Mouse (Mus musculus): ENCODE data around the gene Gm10518. TPM values are rescaled to one million over a fixed set of nuclear protein-coding genes. Genes with fewer than 3 reads are reported as not detected.
A peak's percentile ranks its signal among the peaks of the same experiment; 100 is the strongest.

Gm10518 gene
- polyA plus RNA-seq, 1 experiment, result not detected

- no peak overlapping the region for H3K27ac ChIP-seq (ENCODE audit: insufficient read depth, low read depth, low read length)
- peaks cover 2% of the 10 kb centered on the region for H3K4me1 ChIP-seq (ENCODE audit: control insufficient read depth, insufficient read depth, low read length)
- H3K4me3 ChIP-seq (ENCODE audit: insufficient read depth, low read length), result no peak overlapping the region
- TF ChIP-seq CTCF (IDR thresholded peaks at IDR 0.05; ENCODE audit: low read depth, low read length) (peak; percentile 70), POLR2A (IDR thresholded peaks at IDR 0.05; ENCODE audit: borderline replicate concordance, low read depth, low read length) (no peak)
These were observed 44.7 kb downstream of the Gm10518 start for GRCm38 (mm10) chr1:179847759-179848389.

GRCm38 (mm10) chr1:179853421-179853820 lies 50.2 kb downstream of the Gm10518 start:
- no peaks in the 10 kb centered on the region for H3K4me1 ChIP-seq (ENCODE audit: control insufficient read depth, insufficient read depth, low read length)
- peak; percentile 52 for TF ChIP-seq CTCF (IDR thresholded peaks at IDR 0.05; ENCODE audit: low read depth, low read length)
- no peak for TF ChIP-seq POLR2A (IDR thresholded peaks at IDR 0.05; ENCODE audit: borderline replicate concordance, low read depth, low read length)
- no peak overlapping the region for H3K4me3 ChIP-seq (ENCODE audit: insufficient read depth, low read length)
- H3K27ac ChIP-seq (ENCODE audit: insufficient read depth, low read depth, low read length), result no peak overlapping the region

Other genes starting within 250 kb of the Gm10518 start
- gene Sccpdh, start 135.2 kb upstream of the Gm10518 start, polyA plus RNA-seq (2012; ENCODE audit: insufficient read depth, insufficient read length, missing spikeins), result 5.5 and 6.8 TPM in 2 replicates
- not detected in 2 replicates for gene Kif28, start 58.1 kb upstream of the Gm10518 start, polyA plus RNA-seq (2012; ENCODE audit: insufficient read depth, insufficient read length, missing spikeins)
- gene Ahctf1, start 304 bp downstream of the Gm10518 start, polyA plus RNA-seq (2012; ENCODE audit: insufficient read depth, insufficient read length, missing spikeins), result 17.0 and 17.8 TPM in 2 replicates
- 2.0 and 2.6 TPM in 2 replicates for gene Cdc42bpa, start 157.1 kb downstream of the Gm10518 start, polyA plus RNA-seq (2012; ENCODE audit: insufficient read depth, insufficient read length, missing spikeins)